Mouse (Mus musculus) urinary bladder, postnatal 14 days (tissue): ENCODE data around the gene Mllt10.

Experiments used
- DNase-seq: peaks from one replicate; pipeline ENCODE4 v3.0.0; 2021; ENCODE audit warnings: low spot score

The Mllt10 gene

GRCm38 (mm10) chr2:18093858-18094257, 38.8 kb downstream of the Mllt10 start:
- DNase-seq, result no peak

DNA sequence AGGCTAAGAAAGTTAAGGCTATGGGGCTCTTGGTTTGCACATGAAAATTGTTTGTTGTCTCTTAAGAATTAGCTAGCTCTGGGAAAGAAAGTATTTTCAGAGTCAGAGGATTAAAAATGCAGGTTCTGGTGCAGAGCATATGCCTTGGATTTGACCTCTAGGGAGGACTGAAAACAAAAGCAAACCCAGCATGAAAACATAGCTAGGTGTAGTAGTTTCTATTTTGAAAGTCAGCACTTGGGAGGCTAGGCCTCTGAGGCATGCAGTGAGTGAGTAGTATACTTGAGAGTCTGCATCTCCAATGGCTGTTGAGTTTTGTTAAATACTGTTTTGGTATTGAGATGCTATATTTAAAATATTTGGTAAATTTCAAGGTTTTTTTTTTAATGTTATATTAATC, 39.3 kb downstream of the Mllt10 start:
- no peak for DNase-seq

- no peak for DNase-seq
Observed at GRCm38 (mm10) chr2:18095804-18096203, 40.8 kb downstream of the Mllt10 start.

GRCm38 (mm10) chr2:18100914-18101313, 45.9 kb downstream of the Mllt10 start:
- no peak for DNase-seq

DNA sequence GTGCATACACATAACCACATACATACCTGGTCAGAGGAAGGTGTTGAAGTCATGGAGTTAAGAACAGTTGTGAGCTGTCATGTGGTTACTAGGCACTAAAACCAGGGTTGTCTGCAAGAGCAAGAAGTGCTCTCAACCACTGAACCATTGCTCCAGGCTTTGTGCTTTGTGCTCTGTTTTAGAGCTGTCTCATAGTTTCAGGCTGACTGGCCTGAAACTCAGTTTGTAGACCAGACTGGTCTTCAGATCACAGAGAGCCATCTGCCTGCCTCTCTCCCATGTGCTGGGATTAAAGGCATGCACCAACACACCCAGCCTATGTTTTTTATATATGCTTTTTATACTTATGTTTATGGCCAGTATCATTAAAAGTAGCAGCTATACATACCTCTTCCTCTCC, 52.5 kb downstream of the Mllt10 start:
- DNase-seq, result no peak

DNA sequence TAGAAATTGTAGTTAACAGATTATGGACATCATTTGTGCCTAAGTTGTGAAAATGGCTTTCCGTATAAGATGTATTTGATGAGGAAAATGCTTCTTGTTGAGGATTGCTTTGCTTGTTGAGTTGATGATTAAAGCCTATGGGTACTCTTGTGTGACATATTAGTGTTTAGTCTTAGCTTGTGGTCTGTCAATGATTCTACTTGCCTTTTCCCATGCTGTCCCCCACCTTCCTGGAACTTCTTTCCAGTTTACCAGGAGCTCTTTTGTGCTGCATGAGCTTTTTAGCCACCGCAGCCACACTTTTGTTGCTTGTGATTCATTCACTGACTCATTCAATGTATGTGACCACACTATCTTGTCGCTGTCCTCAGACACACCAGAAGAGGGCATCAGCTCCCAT, 53.2 kb downstream of the Mllt10 start:
- DNase-seq, result no peak

DNA sequence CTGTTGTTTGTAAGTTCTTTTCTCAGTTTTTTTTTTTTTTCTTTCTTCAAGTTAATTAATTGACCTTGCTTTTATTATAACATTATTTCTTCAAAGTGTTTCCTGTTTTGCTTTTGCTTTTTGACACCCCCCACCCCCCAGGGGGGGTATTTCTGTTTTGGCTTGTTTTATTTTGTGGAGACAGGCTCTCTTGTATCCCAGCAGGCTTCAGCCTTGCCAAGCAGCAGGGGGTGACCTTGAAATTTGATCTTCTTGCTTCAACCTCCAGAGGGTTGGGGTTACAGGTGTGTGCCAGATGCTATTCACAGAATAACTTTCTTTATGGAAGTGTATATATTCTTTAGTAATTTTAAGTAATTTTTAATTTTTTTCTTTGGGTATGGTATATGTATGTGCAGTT, 56.4 kb downstream of the Mllt10 start:
- DNase-seq, result no peak

DNA sequence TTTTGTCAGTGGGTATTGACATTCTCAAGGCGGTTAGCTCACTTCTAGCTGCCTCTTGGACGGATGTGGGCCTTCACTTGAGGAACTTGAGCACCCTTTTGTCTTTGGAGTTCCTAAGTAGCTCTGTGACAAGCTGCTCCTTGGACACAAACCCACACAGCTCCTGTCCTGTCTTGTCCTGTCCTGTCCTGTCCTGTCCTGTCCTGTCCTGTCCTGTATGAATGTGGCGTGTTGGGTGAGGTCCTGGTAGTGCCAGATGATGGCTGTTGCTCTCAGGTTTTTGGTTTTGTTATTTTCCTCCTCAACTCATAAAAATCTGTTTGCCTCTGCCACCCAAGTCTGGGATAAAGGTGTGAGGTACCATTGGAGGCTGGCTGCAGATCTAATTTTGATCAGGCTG, 61.4 kb downstream of the Mllt10 start:
- peak; percentile 47 for DNase-seq

GRCm38 (mm10) chr2:18138131-18138530, 83.1 kb downstream of the Mllt10 start:
- no peak for DNase-seq

- no peak for DNase-seq
Observed at GRCm38 (mm10) chr2:18139646-18140045, 84.6 kb downstream of the Mllt10 start.

DNA sequence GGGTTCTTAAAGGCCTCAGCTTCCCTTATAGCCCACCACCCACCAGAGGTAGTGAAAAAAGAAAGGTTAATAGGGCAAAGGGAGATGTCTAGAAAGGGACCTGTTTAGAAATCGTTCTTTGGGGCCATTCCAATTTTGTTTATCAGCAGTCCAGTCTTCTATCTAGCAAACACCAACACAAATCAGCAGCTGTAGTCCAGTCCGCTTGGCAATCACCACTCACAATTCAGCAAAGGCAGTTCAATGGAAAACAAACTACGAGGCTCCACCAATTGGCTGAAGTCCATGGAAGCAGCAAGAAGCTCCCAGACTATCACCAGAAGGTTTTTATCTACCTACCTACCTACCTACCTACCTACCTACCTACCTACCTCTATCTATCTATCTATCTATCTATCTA, 101.1 kb downstream of the Mllt10 start:
- no peak for DNase-seq

DNA sequence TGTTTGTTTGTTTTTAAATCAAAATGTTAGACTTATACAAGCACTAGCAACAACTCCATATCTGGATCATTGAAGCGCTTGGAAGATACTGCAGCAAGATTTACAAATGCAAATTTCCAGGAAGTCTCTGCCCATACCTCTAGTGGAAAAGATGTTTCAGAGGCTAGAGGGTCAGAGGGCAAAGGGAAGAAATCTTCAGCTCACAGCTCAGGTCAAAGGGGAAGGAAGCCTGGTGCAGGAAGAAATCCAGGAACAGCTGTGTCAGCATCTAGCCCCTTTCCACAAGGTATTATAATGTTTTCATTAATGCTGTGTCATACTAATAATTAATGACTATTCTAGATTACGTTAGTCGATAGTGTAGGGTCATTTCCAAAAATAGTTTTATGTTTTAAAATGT, 104.4 kb downstream of the Mllt10 start:
- DNase-seq, result no peak

- DNase-seq, result no peak
Observed at GRCm38 (mm10) chr2:18160992-18161391, 106.0 kb downstream of the Mllt10 start.

GRCm38 (mm10) chr2:18165511-18165910, 110.5 kb downstream of the Mllt10 start:
- no peak for DNase-seq

DNA sequence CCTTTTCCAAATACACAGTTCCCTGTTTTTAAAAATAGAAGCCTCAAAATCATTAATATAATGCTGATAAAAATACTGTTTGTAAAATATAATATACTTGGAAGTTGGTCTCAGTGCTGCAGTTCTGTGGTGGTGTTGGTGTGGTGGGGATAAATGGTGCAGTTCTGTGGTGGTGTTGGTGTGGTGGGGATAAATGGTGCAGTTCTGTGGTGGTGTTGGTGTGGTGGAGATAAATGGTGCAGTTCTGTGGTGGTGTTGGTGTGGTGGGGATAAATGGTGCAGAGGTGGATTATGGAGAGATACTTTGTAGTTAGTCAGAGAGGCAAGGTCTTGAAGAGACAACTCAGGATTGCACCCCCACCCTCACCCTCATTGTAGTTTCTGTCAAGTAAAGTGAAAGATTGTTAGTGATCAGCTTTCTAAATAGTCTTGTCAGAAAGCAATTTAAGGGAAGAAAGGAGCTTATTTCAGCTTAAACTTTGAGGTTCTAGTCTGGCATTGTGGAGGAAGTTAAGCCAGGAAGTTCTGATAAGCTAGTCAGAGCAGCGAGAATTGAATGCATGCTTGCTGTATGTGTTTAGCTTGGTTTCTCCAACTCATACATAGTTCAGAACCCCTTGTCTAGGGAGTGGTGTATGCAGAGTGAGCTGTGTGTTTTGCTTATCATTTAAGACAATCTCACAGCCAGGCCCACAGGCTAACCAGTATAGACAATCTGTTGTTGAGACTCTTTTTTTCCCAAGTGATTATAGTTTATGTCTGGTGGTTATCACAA, 114.3 kb downstream of the Mllt10 start:
- DNase-seq, result no peak

DNA sequence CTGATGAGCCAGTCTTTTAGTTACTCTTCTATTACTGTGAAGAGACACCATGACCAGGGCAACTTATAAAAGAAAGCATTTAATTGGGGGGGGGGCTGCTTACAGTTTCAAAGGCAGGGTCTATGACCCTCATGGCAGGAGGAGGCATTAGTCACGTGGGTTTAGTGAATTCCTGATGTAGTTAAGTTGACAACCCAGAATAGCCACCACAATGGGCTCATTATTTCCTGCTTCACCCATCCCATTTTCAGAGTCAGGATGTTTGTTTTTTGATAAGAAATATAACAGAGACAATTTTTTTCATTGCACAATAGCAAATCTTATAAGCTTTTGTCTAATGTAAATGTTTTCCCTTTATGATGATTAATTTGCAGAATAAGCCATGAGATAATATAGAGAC, 120.2 kb downstream of the Mllt10 start:
- no peak for DNase-seq

DNA sequence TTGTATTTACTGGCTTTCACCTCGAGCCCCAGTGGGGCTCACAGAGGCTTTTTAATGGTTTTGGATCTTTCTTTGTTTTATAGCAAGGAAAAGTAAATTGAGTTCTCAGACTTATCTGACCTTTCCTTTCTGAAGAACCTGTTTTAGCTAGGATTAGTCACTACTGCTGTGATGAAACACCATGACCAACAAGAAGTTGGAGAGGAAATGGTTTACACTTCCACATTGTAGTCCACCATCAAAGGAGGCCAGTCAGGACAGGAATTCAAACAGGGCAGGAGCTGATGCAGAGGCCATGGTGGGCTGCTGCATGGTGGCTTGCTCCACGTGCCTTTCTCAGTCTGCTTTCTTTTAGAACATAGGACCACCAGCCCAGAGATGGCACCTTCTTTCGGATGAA, 121.2 kb downstream of the Mllt10 start:
- no peak for DNase-seq

DNA sequence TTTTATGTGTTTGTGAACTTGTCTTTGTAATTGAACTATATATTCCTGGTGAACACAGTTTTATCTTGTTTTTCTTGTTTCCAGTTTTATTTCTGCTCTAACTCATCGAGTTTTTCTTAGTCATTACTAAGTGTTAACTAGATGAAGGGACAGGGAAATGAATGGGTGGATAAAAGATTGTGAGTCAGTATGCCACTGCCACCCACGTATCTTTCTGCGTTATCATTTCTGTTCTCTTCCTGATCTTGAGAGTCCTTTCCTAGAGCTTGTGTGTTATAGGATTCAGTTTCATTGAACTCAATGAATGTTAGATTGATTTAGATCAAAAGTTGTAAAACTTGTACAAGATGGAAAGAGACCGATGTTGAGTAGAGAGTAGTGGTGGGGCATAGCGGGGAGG, 125.3 kb downstream of the Mllt10 start:
- DNase-seq, result no peak

GRCm38 (mm10) chr2:18181631-18182030, 126.6 kb downstream of the Mllt10 start:
- DNase-seq, result no peak

DNA sequence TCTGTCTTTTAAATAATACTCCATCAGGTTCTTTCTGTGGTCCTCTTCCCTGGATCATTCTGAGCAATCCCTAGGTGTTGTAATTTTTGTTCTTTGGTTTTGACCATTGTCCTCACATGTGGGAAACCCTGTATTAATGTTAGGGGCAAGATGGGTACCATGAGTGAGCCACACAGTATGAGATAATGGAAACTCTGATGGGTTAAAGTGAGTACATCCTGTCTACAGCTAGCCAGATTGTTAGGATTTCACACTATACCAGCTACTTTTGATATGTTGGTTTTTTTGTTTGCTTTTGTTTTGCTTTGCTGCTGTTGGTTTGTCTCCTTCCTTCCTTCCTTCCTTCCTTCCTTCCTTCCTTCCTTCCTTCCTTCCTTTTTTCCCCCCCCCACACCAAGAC, 128.0 kb downstream of the Mllt10 start:
- DNase-seq, result no peak

DNA sequence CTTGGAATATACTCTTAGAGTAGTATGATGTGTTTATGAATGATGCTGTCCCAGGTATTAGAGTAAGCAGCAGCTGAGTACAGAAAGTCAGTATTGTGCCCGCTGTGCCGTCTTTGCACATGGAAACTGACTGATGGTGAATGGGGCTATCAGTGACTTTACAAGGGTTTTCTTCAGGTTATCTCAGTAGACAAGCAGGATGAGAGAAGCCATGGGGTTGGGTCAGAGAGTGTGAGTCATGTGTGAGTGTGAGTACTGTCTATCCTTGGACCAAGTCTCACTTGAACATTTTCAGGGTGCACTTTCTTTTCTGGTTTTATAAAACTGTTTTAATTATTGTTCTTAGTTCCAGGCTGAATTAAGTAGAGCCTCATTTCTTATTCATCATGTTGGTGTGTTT, 133.3 kb downstream of the Mllt10 start:
- DNase-seq, result no peak

GRCm38 (mm10) chr2:18195285-18195684, 140.2 kb downstream of the Mllt10 start:
- no peak for DNase-seq

- DNase-seq, result peak; percentile 49
Observed at GRCm38 (mm10) chr2:18195691-18196396, 140.8 kb downstream of the Mllt10 start.
